Mouse (Mus musculus) kidney, embryonic 16.5 days (tissue): ENCODE data around the gene Iyd. TPM values are rescaled to one million over a fixed set of nuclear protein-coding genes. Genes with fewer than 3 reads are reported as not detected.

Source experiments
- ATAC-seq: fragments of 200-750 bp; cut with Nextera tagmentation; 2 replicates; pipeline ENCODE4 v1.8.0; 2017; ENCODE audit warnings: moderate TSS enrichment; ENCODE audit not compliant: low FRiP score, low TSS enrichment
- H3K27ac ChIP-seq: fragments of 300-500 bp; sonication (generic); 2 replicates; pipeline ENCODE4 v1.5.1; 2014; ENCODE audit warnings: low read length
- H3K27me3 ChIP-seq: fragments of 300-500 bp; sonication (generic); 2 replicates; pipeline ENCODE4 v1.6.1; 2014; ENCODE audit warnings: low read length, control low read depth, mixed read lengths; ENCODE audit not compliant: insufficient read depth
- H3K36me3 ChIP-seq: fragments of 300-500 bp; sonication (generic); 2 replicates; pipeline ENCODE4 v1.6.1; 2014; ENCODE audit warnings: low read length, control low read depth, mixed read lengths; ENCODE audit not compliant: insufficient read depth
- H3K4me1 ChIP-seq: fragments of 300-500 bp; sonication (generic); 2 replicates; pipeline ENCODE4 v1.6.1; 2014; ENCODE audit warnings: low read length, control low read depth, mixed read lengths; ENCODE audit not compliant: insufficient read depth
- H3K4me2 ChIP-seq: fragments of 300-500 bp; sonication (generic); replicated peaks from 2 replicates; pipeline ENCODE4 v1.6.1; 2014; ENCODE audit warnings: low read depth, low read length
- H3K4me3 ChIP-seq: fragments of 300-500 bp; sonication (generic); 2 replicates; pipeline ENCODE4 v1.5.1; 2014; ENCODE audit warnings: mild to moderate bottlenecking, low read length
- H3K9ac ChIP-seq: fragments of 300-500 bp; sonication (generic); replicated peaks from 2 replicates; pipeline ENCODE4 v1.6.1; 2014; ENCODE audit warnings: low read length
- H3K9me3 ChIP-seq: fragments of 300-500 bp; sonication (generic); 2 replicates; pipeline ENCODE4 v1.6.1; 2016; ENCODE audit warnings: low read length, control low read depth
- WGBS: fragments of 180-500 bp; shearing (Covaris S2); extraction: QIAGEN DNeasy Blood & Tissue Kit; methylation state at CpG from one replicate; pipeline ENCODE4 v1.1.7; 2014; 5-methylcytosine and 5-hydroxymethylcytosine counted together
- polyA plus RNA-seq: library from polyadenylated mRNA; unstranded; fragments of >200 nt; fragmentation: Nextera tagmentation; extraction: Ambion mirVana; gene quantifications from 2 replicates; pipeline ENCODE4 v1.2.1, GENCODE M21; 2015

Gene Iyd
- polyA plus RNA-seq, 1 experiment from 2014 or later: 6.6 TPM

DNA sequence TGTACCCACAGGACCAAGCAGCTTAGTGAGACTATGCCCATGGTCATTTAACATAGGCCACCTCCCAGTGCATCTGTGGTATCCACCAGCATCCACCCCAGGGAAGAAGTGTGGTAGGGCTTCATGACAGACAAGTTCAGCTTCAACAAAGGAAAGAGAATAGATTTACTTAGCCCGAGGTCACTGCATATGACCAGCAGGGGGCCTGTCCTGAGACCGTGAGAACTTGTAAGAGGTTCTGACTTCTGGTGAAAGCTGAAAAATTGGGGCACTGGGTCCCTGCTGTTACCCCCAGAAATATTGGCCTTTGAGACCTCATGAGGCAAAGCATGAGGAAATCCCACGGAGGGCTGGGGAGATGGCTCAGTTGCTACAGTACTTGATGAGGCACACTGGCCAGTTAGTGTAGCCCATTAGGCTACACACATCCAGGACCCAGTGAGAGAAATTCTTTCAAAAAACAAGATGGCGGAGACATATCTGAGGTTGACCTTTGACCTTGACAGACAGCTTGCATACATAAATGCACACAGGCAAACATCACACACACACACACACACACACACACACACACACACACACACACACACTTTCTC, 34.0 kb downstream of the Iyd start:
- ATAC-seq: no peak
- Histone ChIP-seq H3K4me2 (no peak overlapping the region), H3K36me3 (no peaks in the 10 kb centered on the region), H3K4me3 (no peak overlapping the region), H3K27ac (no peak overlapping the region), H3K9me3 (no peaks in the 10 kb centered on the region), H3K27me3 (no peaks in the 10 kb centered on the region), H3K9ac (no peak overlapping the region), H3K4me1 (no peaks in the 10 kb centered on the region)
- WGBS: 83% methylated on average over 4 of the region's 4 CpGs

DNA sequence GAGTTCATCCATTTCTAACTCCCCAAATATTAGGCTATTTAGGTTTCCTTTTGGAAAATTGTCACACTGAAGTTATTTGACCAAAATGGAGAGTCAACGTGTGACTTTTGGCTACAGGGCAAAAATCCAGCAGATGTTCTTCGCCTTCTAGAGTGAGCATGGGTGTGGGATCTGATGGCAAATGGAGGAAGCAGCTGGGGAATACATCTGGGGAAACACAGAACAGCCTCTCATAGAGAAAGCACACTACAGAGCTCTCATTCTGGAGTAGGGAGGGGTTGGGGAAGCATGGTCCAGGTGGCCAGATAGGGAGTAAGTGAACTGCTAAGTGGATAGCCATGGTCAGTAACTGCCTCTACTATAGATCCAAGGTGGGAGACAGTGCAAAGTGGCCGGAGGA, 50.6 kb downstream of the Iyd start:
- no peaks in the 10 kb centered on the region for H3K9me3 ChIP-seq
- H3K9ac ChIP-seq: no peak overlapping the region
- H3K27ac ChIP-seq: no peak overlapping the region
- no peaks in the 10 kb centered on the region for H3K4me1 ChIP-seq
- ATAC-seq: no peak
- no peaks in the 10 kb centered on the region for H3K36me3 ChIP-seq
- no peak overlapping the region for H3K4me2 ChIP-seq
- H3K4me3 ChIP-seq: no peak overlapping the region
- WGBS: 86% methylated on average over 3 of the region's 3 CpGs
- no peaks in the 10 kb centered on the region for H3K27me3 ChIP-seq

- peak; percentile 49; the same call in 1 of the 2 replicates for ATAC-seq
- H3K9ac ChIP-seq: no peak overlapping the region
- no peaks in the 10 kb centered on the region for H3K36me3 ChIP-seq
- no peak overlapping the region; the same call in 1 of the 2 replicates for H3K27ac ChIP-seq
- 51% methylated on average over 3 of the region's 3 CpGs for WGBS
- no peak overlapping the region for H3K4me2 ChIP-seq
- H3K4me1 ChIP-seq: no peaks in the 10 kb centered on the region
- H3K4me3 ChIP-seq: no peak overlapping the region
- no peaks in the 10 kb centered on the region for H3K27me3 ChIP-seq
- H3K9me3 ChIP-seq: no peaks in the 10 kb centered on the region
Measured at GRCm38 (mm10) chr10:3591790-3592189, 51.8 kb downstream of the Iyd start.

- Histone ChIP-seq H3K4me1 (no peaks in the 10 kb centered on the region), H3K4me3 (no peak overlapping the region), H3K9ac (no peak overlapping the region), H3K9me3 (peaks cover 5% of the 10 kb centered on the region; the same call in 1 of the 2 replicates), H3K36me3 (no peaks in the 10 kb centered on the region), H3K4me2 (no peak overlapping the region), H3K27me3 (no peaks in the 10 kb centered on the region), H3K27ac (no peak overlapping the region)
- WGBS: 56% methylated on average over 2 of the region's 2 CpGs
- no peak for ATAC-seq
Measured at GRCm38 (mm10) chr10:3596697-3597096, 56.7 kb downstream of the Iyd start.

DNA sequence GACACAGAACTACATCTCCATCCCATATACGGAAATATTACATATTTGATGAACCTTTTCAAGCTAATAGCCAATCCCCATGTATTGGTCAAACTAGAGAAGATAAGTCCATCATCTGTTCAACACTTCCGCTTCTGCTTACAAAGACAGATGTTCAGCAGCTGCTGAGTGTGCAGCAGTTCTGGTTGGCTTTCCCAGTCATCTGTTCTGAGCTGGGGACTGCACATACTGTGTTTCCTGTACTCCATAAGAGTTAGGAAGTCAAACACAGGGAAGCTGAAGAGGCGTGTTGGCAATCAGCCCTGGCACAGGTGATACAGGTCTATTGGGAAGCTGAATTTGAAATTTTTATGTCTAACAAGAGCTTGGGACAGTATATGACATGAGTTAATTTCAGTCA, 57.7 kb downstream of the Iyd start:
- peaks cover 5% of the 10 kb centered on the region; the same call in 1 of the 2 replicates for H3K9me3 ChIP-seq
- H3K4me2 ChIP-seq: no peak overlapping the region
- H3K4me3 ChIP-seq: no peak overlapping the region
- no peaks in the 10 kb centered on the region for H3K4me1 ChIP-seq
- H3K9ac ChIP-seq: no peak overlapping the region
- no peaks in the 10 kb centered on the region for H3K27me3 ChIP-seq
- no peak for ATAC-seq
- no peaks in the 10 kb centered on the region for H3K36me3 ChIP-seq
- no peak overlapping the region for H3K27ac ChIP-seq
- WGBS: 90% methylated on average over 3 of the region's 3 CpGs

Other genes starting within 250 kb of the Iyd start
- 6.2 and 8.0 TPM in 2 replicates for gene Ppp1r14c, start 174.2 kb upstream of the Iyd start, polyA plus RNA-seq
- gene Plekhg1, start 200.1 kb downstream of the Iyd start, polyA plus RNA-seq: 14.4 and 17.7 TPM in 2 replicates